Comparison of ENCODE assay signal across 16 mouse cellular contexts in genomic region chr6:92555675-92556074, GRCm38 (mm10).
DNase-seq lines count a peak whose midpoint lies in the region; ATAC-seq and TF ChIP-seq lines count a peak whose summit lies in the region.
"Had no signal": no experiment of that assay in that cellular context is flagged by ENCODE, and none has a peak within 500 bp of the region (broad histone marks: within the 10 kb centered on the region; RNA-seq: fewer than 3 reads in every experiment).

No protein-coding gene starts in this region.

- H3K4me2 ChIP-seq in midbrain, embryonic 11.5 days = no peak overlapping the region
- H3K4me2 ChIP-seq in midbrain, postnatal 0 days (ENCODE audit: low read depth, low read length, poor library complexity, severe bottlenecking) = no peak overlapping the region
- H3K4me2 ChIP-seq: embryonic facial prominence, embryonic 15.5 days; intestine, embryonic 15.5 days; liver, embryonic 15.5 days; neural tube, embryonic 13.5 days had no signal

- H3K27ac ChIP-seq in heart, embryonic 10.5 days = no peak overlapping the region
- no peak overlapping the region for H3K27ac ChIP-seq in midbrain, embryonic 11.5 days (ENCODE audit: low read depth, low read length)
- H3K27ac ChIP-seq in midbrain, postnatal 0 days (ENCODE audit: low read depth, low read length) = no peak overlapping the region
- H3K27ac ChIP-seq: embryonic facial prominence, embryonic 15.5 days; intestine, embryonic 15.5 days; limb, embryonic 10.5 days; liver, embryonic 15.5 days; neural tube, embryonic 13.5 days had no signal

- H3K4me3 ChIP-seq in heart, embryonic 10.5 days = no peak overlapping the region
- no peak overlapping the region for H3K4me3 ChIP-seq in midbrain, embryonic 11.5 days (ENCODE audit: low read depth, low read length)
- H3K4me3 ChIP-seq in midbrain, postnatal 0 days (ENCODE audit: low read depth, low read length) = no peak overlapping the region
- H3K4me3 ChIP-seq: embryonic facial prominence, embryonic 15.5 days; intestine, embryonic 15.5 days; limb, embryonic 10.5 days; liver, embryonic 15.5 days; neural tube, embryonic 13.5 days had no signal

- intact Hi-C loops in heart, postnatal 10 days (cut with DNase I) = no loop called here

- H3K27me3 ChIP-seq in heart, embryonic 10.5 days (ENCODE audit: insufficient read depth, poor library complexity, severe bottlenecking) = no peaks in the 10 kb centered on the region
- H3K27me3 ChIP-seq in midbrain, embryonic 11.5 days (ENCODE audit: control insufficient read depth, insufficient read depth, low read length) = no peaks in the 10 kb centered on the region
- no peaks in the 10 kb centered on the region for H3K27me3 ChIP-seq in midbrain, postnatal 0 days (ENCODE audit: insufficient read depth, low read length)
- H3K27me3 ChIP-seq: embryonic facial prominence, embryonic 15.5 days; intestine, embryonic 15.5 days; liver, embryonic 15.5 days; neural tube, embryonic 13.5 days had no signal

- no peaks in the 10 kb centered on the region for H3K9me3 ChIP-seq in heart, embryonic 10.5 days
- H3K9me3 ChIP-seq in midbrain, embryonic 11.5 days (ENCODE audit: control insufficient read depth, low read length) = no peaks in the 10 kb centered on the region
- no peaks in the 10 kb centered on the region for H3K9me3 ChIP-seq in midbrain, postnatal 0 days (ENCODE audit: low read length)
- H3K9me3 ChIP-seq: embryonic facial prominence, embryonic 15.5 days; intestine, embryonic 15.5 days; limb, embryonic 10.5 days; liver, embryonic 15.5 days; neural tube, embryonic 13.5 days had no signal

- WGBS in heart, embryonic 10.5 days = 62% methylated on average over 2 of the region's 2 CpGs
- 73% methylated on average over 2 of the region's 2 CpGs for WGBS in midbrain, embryonic 11.5 days
- WGBS in midbrain, postnatal 0 days = 59% methylated on average over 2 of the region's 2 CpGs

- H3K4me1 ChIP-seq in heart, embryonic 10.5 days = no peaks in the 10 kb centered on the region
- no peaks in the 10 kb centered on the region for H3K4me1 ChIP-seq in midbrain, embryonic 11.5 days (ENCODE audit: control insufficient read depth, insufficient read depth, low read length)
- no peaks in the 10 kb centered on the region for H3K4me1 ChIP-seq in midbrain, postnatal 0 days (ENCODE audit: insufficient read depth, low read length)
- H3K4me1 ChIP-seq: embryonic facial prominence, embryonic 15.5 days; intestine, embryonic 15.5 days; liver, embryonic 15.5 days had no signal

- no peak for ATAC-seq in midbrain, embryonic 11.5 days (ENCODE audit: low FRiP score)
- ATAC-seq in midbrain, postnatal 0 days (ENCODE audit: low FRiP score) = no peak
- ATAC-seq in megakaryocyte-erythroid progenitor cell, adult 5-6 weeks (replicated peaks; ENCODE audit: low FRiP score, low TSS enrichment, poor library complexity, severe bottlenecking) = no peak
- ATAC-seq: intestine, embryonic 15.5 days had no signal

- no peak for TF ChIP-seq CTCF in midbrain, postnatal 0 days (IDR thresholded peaks at IDR 0.05)

- no peaks in the 10 kb centered on the region for H3K36me3 ChIP-seq in heart, embryonic 10.5 days
- no peaks in the 10 kb centered on the region for H3K36me3 ChIP-seq in midbrain, embryonic 11.5 days (ENCODE audit: control insufficient read depth, insufficient read depth, low read length)
- no peaks in the 10 kb centered on the region for H3K36me3 ChIP-seq in midbrain, postnatal 0 days (ENCODE audit: insufficient read depth, low read length)
- H3K36me3 ChIP-seq: embryonic facial prominence, embryonic 15.5 days; intestine, embryonic 15.5 days; limb, embryonic 10.5 days; liver, embryonic 15.5 days; neural tube, embryonic 13.5 days had no signal

- no peak overlapping the region for H3K9ac ChIP-seq in midbrain, embryonic 11.5 days (ENCODE audit: low read length)
- no peak overlapping the region for H3K9ac ChIP-seq in midbrain, postnatal 0 days (replicated peaks; ENCODE audit: low read length, poor library complexity, severe bottlenecking)
- H3K9ac ChIP-seq: embryonic facial prominence, embryonic 15.5 days; intestine, embryonic 15.5 days; liver, embryonic 15.5 days; neural tube, embryonic 13.5 days had no signal

- peak; percentile 32 to 44 for DNase-seq in heart, adult 18-20 months
- no peak for DNase-seq in heart, embryonic 10.5 days (ENCODE audit: low spot score)
- peak; percentile 39 for DNase-seq in midbrain, embryonic 11.5 days (ENCODE audit: low spot score, missing footprints)
- no peak for DNase-seq in midbrain, postnatal 0 days (ENCODE audit: low spot score)
- peak; percentile 31 to 36 for DNase-seq in heart, postnatal 10 days
- peak; percentile 84 for DNase-seq in lung, postnatal 36 days
- no peak for DNase-seq in c-Kit-positive CD71-positive TER-119-positive erythroid progenitor cells, embryonic 14.5 days (ENCODE audit: low spot score)
- DNase-seq: cerebellum, adult 8-10 months; right cerebral cortex, postnatal 25 days; thymus, adult 18-20 months had no signal

Comparison
In these comparisons a context has a peak if more than half of its experiments do, and no peak if none do; other contexts are left out.
1. DNase-seq: peak in heart, adult 18-20 months (2 of 2), midbrain, embryonic 11.5 days (single experiment), heart, postnatal 10 days (2 of 2) and lung, postnatal 36 days (single experiment); none in heart, embryonic 10.5 days (single experiment), midbrain, postnatal 0 days (single experiment) and c-Kit-positive CD71-positive TER-119-positive erythroid progenitor cells, embryonic 14.5 days (single experiment).